Mouse (Mus musculus): ENCODE results near the gene Homez. TPM values are rescaled to one million over a fixed set of nuclear protein-coding genes. Genes with fewer than 3 reads are reported as not detected.

Homez gene
- polyA plus RNA-seq, 1 experiment from 2014 or later, result 19.9 TPM

DNA sequence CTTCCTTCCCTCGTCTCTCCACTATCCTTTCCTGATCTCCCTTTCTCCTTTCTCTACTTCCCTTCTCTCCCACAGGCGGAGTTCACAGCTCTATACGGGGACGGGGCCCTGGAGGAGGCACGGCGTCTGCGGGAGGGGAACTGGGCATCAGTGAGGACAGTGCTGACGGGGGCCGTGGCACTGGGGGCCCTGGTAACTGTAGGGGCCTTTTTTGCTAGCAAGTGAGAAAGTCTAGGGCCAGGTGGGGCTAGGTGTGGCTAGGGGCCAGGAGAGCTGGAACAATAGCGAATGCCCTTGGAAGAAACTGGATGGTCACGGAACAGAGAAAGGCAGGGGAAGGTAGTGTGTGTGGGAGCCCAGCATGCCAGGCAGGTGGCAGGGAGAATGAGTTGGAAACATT is 14.5 kb upstream of the Homez start:
- no peaks in the 10 kb centered on the region for H3K36me3 ChIP-seq (ENCODE audit: insufficient read depth, low read length)
- H3K4me3 ChIP-seq (replicated peaks; ENCODE audit: low read depth, low read length), result no peak overlapping the region
- 82% methylated on average over 11 of the region's 11 CpGs for WGBS
- no peak overlapping the region for H3K9ac ChIP-seq (ENCODE audit: low read depth, low read length)
- peaks cover 11% of the 10 kb centered on the region for H3K4me1 ChIP-seq (replicated peaks; ENCODE audit: insufficient read depth, low read length)
- H3K27ac ChIP-seq, result no peak overlapping the region
- H3K27me3 ChIP-seq (ENCODE audit: insufficient read depth, low read length), result no peaks in the 10 kb centered on the region
- no peaks in the 10 kb centered on the region for H3K9me3 ChIP-seq (replicated peaks; ENCODE audit: low read length)
- no peak for TF ChIP-seq CTCF (IDR thresholded peaks at IDR 0.05; ENCODE audit: low read depth)
- peak overlapping the region; percentile 83 for H3K4me2 ChIP-seq (ENCODE audit: low read length)
- DNase-seq (ENCODE audit: low spot score) (no peak), ATAC-seq (replicated peaks; ENCODE audit: low FRiP score, low read depth) (no peak)

- peak overlapping the region; percentile 96 for H3K27ac ChIP-seq
- H3K36me3 ChIP-seq (ENCODE audit: insufficient read depth, low read length), result no peaks in the 10 kb centered on the region
- peak overlapping the region; percentile 84 for H3K9ac ChIP-seq (ENCODE audit: low read depth, low read length)
- WGBS, result 11% methylated on average over 21 of the region's 21 CpGs
- ATAC-seq (replicated peaks; ENCODE audit: low FRiP score, low read depth), result no peak; the same call in 1 of the 2 replicates
- H3K4me2 ChIP-seq (ENCODE audit: low read length), result peak overlapping the region; percentile 83
- H3K4me1 ChIP-seq (replicated peaks; ENCODE audit: insufficient read depth, low read length), result peaks cover 11% of the 10 kb centered on the region
- H3K9me3 ChIP-seq (replicated peaks; ENCODE audit: low read length), result no peaks in the 10 kb centered on the region
- TF ChIP-seq CTCF (IDR thresholded peaks at IDR 0.05; ENCODE audit: low read depth), result no peak
- peak; percentile 64 for DNase-seq (ENCODE audit: low spot score)
- peak overlapping the region; percentile 69 for H3K4me3 ChIP-seq (replicated peaks; ENCODE audit: low read depth, low read length)
- no peaks in the 10 kb centered on the region for H3K27me3 ChIP-seq (ENCODE audit: insufficient read depth, low read length)
Measured at GRCm38 (mm10) chr14:54884022-54884712, 13.4 kb upstream of the Homez start.

GRCm38 (mm10) chr14:54883154-54884021 is 12.6 kb upstream of the Homez start, which contains the start of the genes Bcl2l2 and Gm20521:
Gene Bcl2l2, plus strand, starts transcription at chr14:54883377.
Gene Gm20521, plus strand, starts transcription at chr14:54883441.
- Histone ChIP-seq H3K27me3 (ENCODE audit: insufficient read depth, low read length) (no peaks in the 10 kb centered on the region), H3K4me2 (ENCODE audit: low read length) (peak within 1 kb of the TSS; percentile 83), H3K4me3 (replicated peaks; ENCODE audit: low read depth, low read length) (peak within 1 kb of the TSS; percentile 69), H3K4me1 (replicated peaks; ENCODE audit: insufficient read depth, low read length) (peaks cover 11% of the 10 kb centered on the region), H3K9me3 (replicated peaks; ENCODE audit: low read length) (no peaks in the 10 kb centered on the region), H3K9ac (ENCODE audit: low read depth, low read length) (peak within 1 kb of the TSS; percentile 84), H3K36me3 (ENCODE audit: insufficient read depth, low read length) (no peaks in the 10 kb centered on the region), H3K27ac (peak within 1 kb of the TSS; percentile 96)
- DNase-seq (ENCODE audit: low spot score) (peak; percentile 93), ATAC-seq (replicated peaks; ENCODE audit: low FRiP score, low read depth) (peak; percentile 91)
- WGBS, result under 1% methylated on average over 27 of the region's 27 CpGs
- TF ChIP-seq CTCF (IDR thresholded peaks at IDR 0.05; ENCODE audit: low read depth), result no peak

DNA sequence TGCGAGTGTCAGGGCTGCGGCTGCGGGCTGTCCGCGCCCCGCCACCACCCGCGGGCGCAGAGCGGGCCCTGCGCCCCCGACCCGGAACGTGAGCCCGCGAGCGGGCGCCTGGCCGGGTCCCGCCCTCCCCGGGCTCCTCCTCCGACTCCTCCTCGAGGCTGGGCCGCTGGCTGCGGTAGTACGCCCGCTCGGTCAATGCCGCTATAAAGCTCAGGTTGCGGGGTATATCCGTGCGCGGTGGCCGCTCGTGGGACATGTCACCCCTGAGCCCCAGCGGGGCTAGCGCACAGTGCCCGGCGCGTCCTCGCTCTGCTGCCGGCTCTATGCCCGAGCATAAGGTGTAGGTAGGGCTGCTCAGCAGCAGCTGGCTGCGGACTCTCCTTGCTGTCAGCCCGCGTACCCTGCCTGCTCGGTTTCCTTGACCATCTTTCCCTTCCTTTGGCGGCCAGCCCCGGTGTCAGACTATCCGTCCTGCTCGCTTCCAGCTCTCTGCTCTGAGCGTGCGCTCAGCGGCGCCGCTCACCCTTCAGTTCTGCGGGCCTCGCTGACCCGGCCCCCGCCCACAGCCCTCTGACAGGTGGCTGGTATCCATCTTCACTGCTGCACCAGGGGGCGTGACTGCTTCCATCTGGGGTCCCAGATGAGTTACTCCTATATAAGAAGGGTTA is 6.4 kb upstream of the Homez start, which contains the start of gene Ppp1r3e:
Gene Ppp1r3e (minus strand): TSS at position 503 of the 668 bp plus-strand sequence.
- H3K27ac ChIP-seq, result peak within 1 kb of the TSS; percentile 79
- WGBS, result under 1% methylated on average over 58 of the region's 61 CpGs
- H3K9me3 ChIP-seq (replicated peaks; ENCODE audit: low read length), result no peaks in the 10 kb centered on the region
- H3K27me3 ChIP-seq (ENCODE audit: insufficient read depth, low read length), result no peaks in the 10 kb centered on the region
- H3K36me3 ChIP-seq (ENCODE audit: insufficient read depth, low read length), result no peaks in the 10 kb centered on the region
- ATAC-seq (replicated peaks; ENCODE audit: low FRiP score, low read depth), result peak; percentile 83
- H3K4me3 ChIP-seq (replicated peaks; ENCODE audit: low read depth, low read length), result peak within 1 kb of the TSS; percentile 59
- H3K9ac ChIP-seq (ENCODE audit: low read depth, low read length), result peak within 1 kb of the TSS; percentile 87
- no peaks in the 10 kb centered on the region; the same call in 1 of the 2 replicates for H3K4me1 ChIP-seq (replicated peaks; ENCODE audit: insufficient read depth, low read length)
- peak; percentile 68 for DNase-seq (ENCODE audit: low spot score)
- peak within 1 kb of the TSS; percentile 99 for H3K4me2 ChIP-seq (ENCODE audit: low read length)
- TF ChIP-seq CTCF (IDR thresholded peaks at IDR 0.05; ENCODE audit: low read depth), result peak; percentile 26; the same call in 1 of the 2 replicates

- no peaks in the 10 kb centered on the region for H3K27me3 ChIP-seq (ENCODE audit: insufficient read depth, low read length)
- H3K4me1 ChIP-seq (replicated peaks; ENCODE audit: insufficient read depth, low read length), result no peaks in the 10 kb centered on the region; the same call in 1 of the 2 replicates
- no peaks in the 10 kb centered on the region for H3K36me3 ChIP-seq (ENCODE audit: insufficient read depth, low read length)
- ATAC-seq (replicated peaks; ENCODE audit: low FRiP score, low read depth) (peak; percentile 90), DNase-seq (ENCODE audit: low spot score) (peak; percentile 88)
- peak overlapping the region; percentile 99 for H3K4me2 ChIP-seq (ENCODE audit: low read length)
- H3K9ac ChIP-seq (ENCODE audit: low read depth, low read length), result peak overlapping the region; percentile 87
- TF ChIP-seq CTCF (IDR thresholded peaks at IDR 0.05; ENCODE audit: low read depth), result no peak
- H3K4me3 ChIP-seq (replicated peaks; ENCODE audit: low read depth, low read length), result peak overlapping the region; percentile 59
- H3K27ac ChIP-seq, result peak overlapping the region; percentile 79
- H3K9me3 ChIP-seq (replicated peaks; ENCODE audit: low read length), result no peaks in the 10 kb centered on the region
- under 1% methylated on average over 63 of the region's 72 CpGs for WGBS
Measured at GRCm38 (mm10) chr14:54876539-54877047, 5.8 kb upstream of the Homez start.
